Mouse (Mus musculus) heart, adult 9 months (tissue): ENCODE data around the gene 1700014D04Rik.
"Not testable (repeated sequence)": the region's sequence is repeated elsewhere in the genome, so short reads cannot be mapped to it uniquely, and the experiment has no call there.

Experiments
- DNase-seq, 2 experiments: peaks; one replicate each; pipeline ENCODE4 v3.0.0; 2022; ENCODE audit warnings: low spot score in 2 of 2

Gene 1700014D04Rik

DNA sequence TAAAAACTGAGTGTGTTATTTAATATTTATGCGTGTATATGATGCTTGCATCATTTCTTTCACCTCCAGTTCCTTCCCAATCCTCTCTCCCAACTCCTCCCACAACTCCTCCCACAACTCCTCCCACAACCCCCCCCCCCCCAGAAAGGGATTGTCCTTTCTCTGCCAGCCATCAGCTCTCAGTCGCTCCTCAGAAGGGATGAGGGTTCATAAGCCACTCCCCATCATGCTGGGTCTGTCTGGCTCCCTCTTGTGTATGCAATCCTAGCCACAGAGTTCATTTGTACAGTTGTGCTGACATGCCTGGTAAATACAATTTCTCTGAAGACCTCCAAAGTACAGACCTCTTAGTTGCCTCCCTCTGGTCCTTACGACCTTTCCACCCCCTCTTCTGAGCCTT lies 11.4 kb downstream of the 1700014D04Rik start:
- no peak for DNase-seq

- not testable (repeated sequence) for DNase-seq
Observed at GRCm38 (mm10) chr13:59734347-59734746, 12.2 kb downstream of the 1700014D04Rik start.

DNA sequence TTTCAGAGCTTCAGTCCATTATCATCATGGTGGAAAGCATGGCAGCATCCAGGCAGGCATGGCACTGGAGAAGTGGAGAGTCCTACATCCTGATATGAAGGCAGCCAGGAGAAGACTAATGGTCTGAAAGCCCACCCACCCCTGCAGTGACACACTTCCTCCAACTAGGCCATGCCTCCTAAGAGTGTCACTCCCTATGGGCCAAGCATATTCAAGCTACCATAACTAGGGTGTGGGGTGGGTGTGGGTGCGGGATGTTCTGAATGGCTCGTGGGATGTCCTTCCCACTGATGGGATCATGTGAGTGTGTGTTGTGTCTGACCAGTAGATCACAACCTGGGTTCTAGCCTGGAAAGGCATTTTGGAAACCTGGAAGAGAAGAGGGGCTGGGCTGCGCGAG lies 12.6 kb downstream of the 1700014D04Rik start:
- DNase-seq: no peak

DNA sequence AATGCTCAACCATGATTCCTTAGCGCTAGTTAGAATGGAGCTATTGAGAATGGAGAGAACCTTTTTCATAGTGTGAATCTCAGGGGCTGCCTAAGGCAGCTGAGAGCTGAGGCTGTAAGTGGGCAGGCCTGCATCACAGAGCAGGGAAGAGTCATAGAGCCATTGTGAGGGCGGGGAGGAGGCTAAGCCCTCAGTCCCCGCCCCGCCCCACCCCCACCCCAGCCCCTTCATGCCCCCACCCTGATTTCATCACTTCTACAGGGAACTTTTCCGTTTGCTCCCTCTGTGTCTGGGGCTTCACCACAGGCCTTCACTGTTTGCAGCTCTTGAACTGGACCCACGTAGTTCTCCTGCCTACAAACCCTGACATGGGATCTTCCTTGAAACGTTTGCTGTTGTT lies 14.9 kb downstream of the 1700014D04Rik start, which contains the start of gene Spata31d1d:
Gene Spata31d1d (minus strand): TSS at position 101 of the 400 bp plus-strand sequence.
- DNase-seq: no peak

GRCm38 (mm10) chr13:59728378-59729093 lies 18.0 kb downstream of the 1700014D04Rik start:
- DNase-seq: peak; percentile 53 to 73

- no peak for DNase-seq
Observed at GRCm38 (mm10) chr13:59726139-59726867, 20.2 kb downstream of the 1700014D04Rik start.

DNA sequence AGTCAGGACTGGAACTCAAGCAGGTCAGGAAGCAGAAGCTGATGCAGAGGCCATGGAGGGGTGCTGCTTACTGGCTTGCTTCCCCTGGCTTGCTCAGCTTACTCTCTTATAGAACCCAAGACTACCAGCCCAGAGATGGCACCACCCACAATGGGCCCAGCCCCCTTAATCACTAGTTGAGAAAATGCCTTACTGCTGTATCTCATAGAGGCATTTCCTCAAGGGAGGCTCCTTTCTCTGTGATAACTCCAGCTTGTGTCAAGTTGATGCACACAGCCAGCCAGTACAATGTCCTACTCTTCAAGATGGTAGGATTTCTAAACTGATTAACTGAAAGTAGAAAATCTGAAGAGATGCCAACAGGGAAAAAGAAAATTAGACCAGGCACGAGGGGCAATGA lies 24.5 kb downstream of the 1700014D04Rik start:
- DNase-seq: not testable (repeated sequence)

GRCm38 (mm10) chr13:59719475-59719874 lies 27.1 kb downstream of the 1700014D04Rik start:
- DNase-seq: no peak

- peak; percentile 34 to 48 for DNase-seq
Observed at GRCm38 (mm10) chr13:59718857-59719440, 27.6 kb downstream of the 1700014D04Rik start.

- DNase-seq: no peak
Observed at GRCm38 (mm10) chr13:59713710-59714109, 32.8 kb downstream of the 1700014D04Rik start.

DNA sequence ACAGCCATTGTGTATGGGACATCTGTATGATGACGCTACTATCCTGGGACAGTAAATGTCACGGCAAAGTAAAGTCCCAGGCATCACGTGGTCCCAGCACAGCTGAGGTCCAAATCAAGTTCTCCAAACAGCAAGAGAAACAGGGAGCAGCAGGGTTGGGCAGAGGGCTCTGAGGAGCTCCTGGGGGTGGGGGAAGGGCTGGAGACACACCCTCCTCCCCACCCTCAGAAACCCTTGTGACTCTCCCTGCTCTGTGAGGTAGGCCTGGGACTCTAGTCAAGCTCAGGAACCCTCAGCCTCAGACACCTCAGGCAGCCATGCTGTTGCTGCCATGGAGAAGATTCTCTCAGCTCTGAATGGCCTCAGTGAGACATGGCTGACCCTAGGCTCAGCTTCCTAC lies 34.6 kb downstream of the 1700014D04Rik start, which contains the start of gene Spata31d1b:
Gene Spata31d1b (plus strand): TSS at position 301 of the 400 bp plus-strand sequence.
- DNase-seq: not testable (repeated sequence)

DNA sequence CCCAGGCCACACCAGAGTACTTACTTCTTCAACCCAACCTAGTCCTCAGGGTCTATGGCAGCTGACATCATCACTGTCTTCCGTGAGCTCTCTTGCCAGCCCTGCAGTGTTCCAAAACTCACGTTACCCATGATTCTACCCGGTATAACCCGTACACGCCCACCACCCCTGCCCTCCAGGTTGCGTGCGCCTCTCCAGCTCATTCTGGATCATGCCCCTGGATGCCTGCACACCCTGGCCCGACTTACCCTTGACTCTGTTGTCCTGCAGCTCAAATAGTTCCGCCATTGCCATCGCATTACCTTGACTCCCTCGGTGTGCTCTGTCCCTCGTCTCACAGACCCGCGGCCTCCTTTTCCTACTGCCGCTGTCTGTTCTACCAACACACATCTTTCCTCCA lies 36.3 kb downstream of the 1700014D04Rik start, which contains the start of gene Spata31d1a:
Gene Spata31d1a (minus strand): TSS at position 101 of the 400 bp plus-strand sequence.
- DNase-seq: no peak

- no peak for DNase-seq
Observed at GRCm38 (mm10) chr13:59704562-59704961, 42.0 kb downstream of the 1700014D04Rik start.

DNA sequence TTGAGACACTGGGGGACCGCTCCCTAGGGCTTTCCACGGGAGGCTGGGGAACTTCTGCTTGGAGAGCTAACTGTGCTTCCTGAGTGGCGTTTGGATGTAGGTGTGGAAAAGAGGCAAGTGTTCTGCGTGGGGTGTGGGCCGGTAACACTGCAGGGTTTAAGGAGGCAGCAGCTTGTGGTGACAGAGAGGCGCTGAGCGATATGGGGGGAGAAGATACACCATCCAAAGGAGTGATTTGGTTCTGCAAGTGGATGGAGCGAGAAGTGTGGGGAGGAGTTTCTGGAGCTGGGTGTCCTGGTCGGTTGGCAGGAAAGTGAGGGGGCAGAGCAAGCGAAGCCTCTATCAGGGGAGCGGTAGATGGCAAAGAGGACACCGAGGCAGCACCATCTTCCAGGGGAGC lies 43.0 kb downstream of the 1700014D04Rik start:
- no peak for DNase-seq

GRCm38 (mm10) chr13:59700137-59700536 lies 46.4 kb downstream of the 1700014D04Rik start:
- not testable (repeated sequence) for DNase-seq

GRCm38 (mm10) chr13:59699131-59699530 lies 47.4 kb downstream of the 1700014D04Rik start:
- DNase-seq: no peak

GRCm38 (mm10) chr13:59695781-59696180 lies 50.8 kb downstream of the 1700014D04Rik start:
- no peak for DNase-seq

GRCm38 (mm10) chr13:59694008-59694407 lies 52.5 kb downstream of the 1700014D04Rik start, which contains the start of gene 4921517D22Rik:
TSS of gene 4921517D22Rik (minus strand) at chr13:59694108.
- no peak for DNase-seq

DNA sequence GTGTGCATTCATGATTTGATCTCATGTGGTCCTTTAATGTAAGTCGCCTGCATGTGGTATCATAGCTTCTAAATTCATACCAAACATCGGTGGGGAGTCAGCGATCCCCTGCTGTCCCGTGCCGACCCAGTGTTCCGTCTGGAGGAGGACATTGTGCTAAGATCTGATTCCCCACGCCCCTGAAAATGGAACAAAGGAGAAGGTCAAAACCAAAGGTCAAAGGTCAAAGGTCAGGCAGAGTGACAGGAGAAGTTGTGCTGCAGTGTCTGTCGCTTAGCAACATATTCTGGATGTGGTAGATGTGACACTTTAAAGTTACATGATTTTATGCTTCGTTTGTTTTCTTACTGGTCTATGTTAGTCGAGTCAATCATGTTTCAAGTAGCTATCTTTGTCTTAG lies 55.1 kb downstream of the 1700014D04Rik start:
- no peak for DNase-seq
